22 mouse cellular contexts compared by ENCODE assay signal in genomic region chr9:101356607-101357006, GRCm38 (mm10).
A peak's percentile ranks its signal among the peaks of the same experiment; 100 is the strongest.
DNase-seq lines count a peak whose midpoint lies in the region; ATAC-seq and TF ChIP-seq lines count a peak whose summit lies in the region.
"Had no signal": no experiment of that assay in that cellular context is flagged by ENCODE, and none has a peak within 500 bp of the region (broad histone marks: within the 10 kb centered on the region; RNA-seq: fewer than 3 reads in every experiment).

No protein-coding gene starts in this region.

- ATAC-seq in embryonic facial prominence, embryonic 14.5 days (ENCODE audit: low read depth): peak; percentile 41; the same call in 1 of the 2 replicates
- peak; percentile 59 for ATAC-seq in kidney, embryonic 16.5 days (ENCODE audit: low FRiP score, low TSS enrichment)
- ATAC-seq in forebrain, postnatal 0 days: peak; percentile 66; the same call in 1 of the 2 replicates
- ATAC-seq: intestine, postnatal 0 days had no signal

- no peak overlapping the region for H3K9ac ChIP-seq in embryonic facial prominence, embryonic 14.5 days (ENCODE audit: low read depth, low read length)
- H3K9ac ChIP-seq in kidney, embryonic 16.5 days (replicated peaks; ENCODE audit: low read length): no peak overlapping the region
- no peak overlapping the region for H3K9ac ChIP-seq in forebrain, postnatal 0 days
- H3K9ac ChIP-seq: liver, embryonic 15.5 days; stomach, embryonic 15.5 days had no signal

- TF ChIP-seq CTCF in brain, embryonic 14.5 days (IDR thresholded peaks at IDR 0.05; ENCODE audit: borderline replicate concordance, extremely low read depth, insufficient read depth, insufficient read length): no peak
- TF ChIP-seq CTCF in forebrain, postnatal 0 days (IDR thresholded peaks at IDR 0.05; ENCODE audit: low read depth): no peak

- TF ChIP-seq POLR2A in brain, embryonic 14.5 days (IDR thresholded peaks at IDR 0.05; ENCODE audit: borderline replicate concordance, extremely low read depth, insufficient read depth, insufficient read length, poor library complexity, severe bottlenecking): no peak

- WGBS in embryonic facial prominence, embryonic 14.5 days: 70% methylated on average over 6 of the region's 6 CpGs
- 79% methylated on average over 6 of the region's 6 CpGs for WGBS in embryonic facial prominence, embryonic 10.5 days
- 13% methylated on average over 6 of the region's 6 CpGs for WGBS in kidney, embryonic 16.5 days
- 52% methylated on average over 6 of the region's 6 CpGs for WGBS in forebrain, postnatal 0 days

- no peaks in the 10 kb centered on the region for H3K9me3 ChIP-seq in embryonic facial prominence, embryonic 14.5 days (ENCODE audit: control insufficient read depth, low read length)
- H3K9me3 ChIP-seq in embryonic facial prominence, embryonic 10.5 days: no peaks in the 10 kb centered on the region
- no peaks in the 10 kb centered on the region for H3K9me3 ChIP-seq in kidney, embryonic 16.5 days (ENCODE audit: low read length)
- no peaks in the 10 kb centered on the region for H3K9me3 ChIP-seq in forebrain, postnatal 0 days (ENCODE audit: low read length)
- H3K9me3 ChIP-seq: heart, embryonic 10.5 days; limb, embryonic 10.5 days; liver, embryonic 15.5 days; stomach, embryonic 15.5 days had no signal

- H3K27ac ChIP-seq in embryonic facial prominence, embryonic 14.5 days (replicated peaks; ENCODE audit: low read depth, low read length): no peak overlapping the region
- no peak overlapping the region for H3K27ac ChIP-seq in embryonic facial prominence, embryonic 10.5 days (replicated peaks)
- no peak overlapping the region for H3K27ac ChIP-seq in kidney, embryonic 16.5 days (ENCODE audit: low read length)
- H3K27ac ChIP-seq in forebrain, postnatal 0 days (ENCODE audit: low read depth, low read length): no peak overlapping the region
- H3K27ac ChIP-seq: gastrocnemius, adult 2 months; heart, embryonic 10.5 days; limb, embryonic 10.5 days; liver, embryonic 15.5 days; stomach, embryonic 15.5 days had no signal

- no peaks in the 10 kb centered on the region for H3K36me3 ChIP-seq in embryonic facial prominence, embryonic 14.5 days (ENCODE audit: control insufficient read depth, insufficient read depth, low read length)
- no peaks in the 10 kb centered on the region for H3K36me3 ChIP-seq in embryonic facial prominence, embryonic 10.5 days (replicated peaks)
- H3K36me3 ChIP-seq in kidney, embryonic 16.5 days (ENCODE audit: insufficient read depth, low read length): no peaks in the 10 kb centered on the region
- H3K36me3 ChIP-seq in forebrain, postnatal 0 days (ENCODE audit: insufficient read depth): no peaks in the 10 kb centered on the region
- H3K36me3 ChIP-seq: heart, embryonic 10.5 days; limb, embryonic 10.5 days; liver, embryonic 15.5 days; stomach, embryonic 15.5 days had no signal

- no peaks in the 10 kb centered on the region for H3K27me3 ChIP-seq in embryonic facial prominence, embryonic 14.5 days (replicated peaks; ENCODE audit: control insufficient read depth, insufficient read depth, low read length)
- no peaks in the 10 kb centered on the region for H3K27me3 ChIP-seq in embryonic facial prominence, embryonic 10.5 days (replicated peaks; ENCODE audit: low read depth, poor library complexity, severe bottlenecking)
- H3K27me3 ChIP-seq in kidney, embryonic 16.5 days (ENCODE audit: insufficient read depth, low read length): no peaks in the 10 kb centered on the region
- no peaks in the 10 kb centered on the region for H3K27me3 ChIP-seq in forebrain, postnatal 0 days (ENCODE audit: insufficient read depth, low read length)
- H3K27me3 ChIP-seq: liver, embryonic 15.5 days; stomach, embryonic 15.5 days had no signal

- no peak overlapping the region for H3K4me2 ChIP-seq in embryonic facial prominence, embryonic 14.5 days (ENCODE audit: low read depth, low read length)
- H3K4me2 ChIP-seq in kidney, embryonic 16.5 days (replicated peaks; ENCODE audit: low read depth, low read length): no peak overlapping the region
- no peak overlapping the region for H3K4me2 ChIP-seq in forebrain, postnatal 0 days (ENCODE audit: low read depth)
- H3K4me2 ChIP-seq: liver, embryonic 15.5 days; stomach, embryonic 15.5 days had no signal

- DNase-seq in embryonic facial prominence, embryonic 14.5 days (ENCODE audit: low spot score): no peak
- DNase-seq in embryonic facial prominence, embryonic 10.5 days (ENCODE audit: low spot score): no peak
- DNase-seq in kidney, postnatal 25 days: no peak
- DNase-seq in brain, embryonic 14.5 days (ENCODE audit: low read depth): peak; percentile 75
- DNase-seq in forebrain, postnatal 0 days: no peak
- no peak for DNase-seq in layer of hippocampus, adult 8-10 months (ENCODE audit: low spot score in 2 of 2)
- no peak for DNase-seq in layer of hippocampus, adult 18-20 months (ENCODE audit: low spot score in 2 of 2)
- DNase-seq: adrenal gland, postnatal 14 days; cerebellum, adult 9-10 months; gastrocnemius, adult 2 months; heart, postnatal 4 days; kidney, postnatal 14 days; liver; lung, postnatal 4 days; right cerebral cortex, postnatal 4 days; thymus, postnatal 36 days had no signal

- no peak overlapping the region for H3K4me3 ChIP-seq in embryonic facial prominence, embryonic 14.5 days (ENCODE audit: low read depth, low read length)
- no peak overlapping the region for H3K4me3 ChIP-seq in embryonic facial prominence, embryonic 10.5 days
- H3K4me3 ChIP-seq in kidney, embryonic 16.5 days (ENCODE audit: low read length): no peak overlapping the region
- no peak overlapping the region for H3K4me3 ChIP-seq in forebrain, postnatal 0 days (ENCODE audit: low read depth, low read length)
- H3K4me3 ChIP-seq: gastrocnemius, adult 2 months; heart, embryonic 10.5 days; limb, embryonic 10.5 days; liver, embryonic 15.5 days; stomach, embryonic 15.5 days had no signal

- H3K4me1 ChIP-seq in embryonic facial prominence, embryonic 14.5 days (ENCODE audit: control insufficient read depth, insufficient read depth, low read length): no peaks in the 10 kb centered on the region
- H3K4me1 ChIP-seq in embryonic facial prominence, embryonic 10.5 days: no peaks in the 10 kb centered on the region
- H3K4me1 ChIP-seq in kidney, embryonic 16.5 days (ENCODE audit: insufficient read depth, low read length): peaks cover 10% of the 10 kb centered on the region
- H3K4me1 ChIP-seq in forebrain, postnatal 0 days (ENCODE audit: insufficient read depth): no peaks in the 10 kb centered on the region
- H3K4me1 ChIP-seq: heart, embryonic 10.5 days; liver, embryonic 15.5 days; stomach, embryonic 15.5 days had no signal
